In the genomic region with DNA sequence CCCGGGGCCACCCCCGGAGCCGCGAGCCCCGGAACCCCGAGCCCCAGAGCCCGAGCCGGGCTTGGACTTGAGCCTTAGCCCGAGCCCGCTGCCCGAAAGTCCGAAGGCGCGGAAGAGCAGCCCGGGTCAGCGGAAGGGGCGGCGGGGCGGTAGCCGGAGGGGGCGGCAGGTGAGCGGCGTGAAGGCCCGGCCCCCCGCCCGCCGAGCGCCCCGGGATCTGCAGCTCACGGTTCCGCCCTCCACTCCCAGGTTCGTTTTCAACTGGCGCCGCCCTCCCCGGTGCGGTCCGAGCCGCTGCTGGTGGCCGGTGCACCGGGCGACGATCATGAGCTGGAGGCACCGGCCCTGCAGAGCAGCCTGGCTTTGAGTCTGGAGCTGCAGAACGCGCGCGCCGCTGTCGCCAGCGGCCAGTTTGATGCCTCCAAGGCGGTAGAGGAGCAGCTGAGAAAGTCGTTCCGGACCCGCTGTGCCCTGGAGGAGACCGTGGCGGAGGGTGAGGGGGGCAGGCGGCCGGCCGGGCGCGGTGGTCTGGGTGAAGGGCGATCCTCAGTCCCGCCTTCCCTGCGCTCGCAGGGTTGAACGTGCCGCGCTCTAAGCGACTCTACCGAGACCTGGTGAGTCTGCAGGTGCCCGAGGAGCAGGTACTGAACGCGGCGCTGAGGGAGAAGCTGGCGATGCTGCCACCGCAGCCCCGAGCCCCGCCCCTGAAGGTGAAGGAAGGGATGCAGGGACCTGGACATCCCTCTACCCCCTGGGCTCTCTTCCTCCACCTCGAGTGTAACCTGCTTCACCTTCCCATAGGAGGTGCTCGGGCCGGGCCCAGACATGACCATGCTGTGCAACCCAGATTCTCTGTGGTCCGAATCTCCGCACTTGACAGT, we compare ENCODE assay signal across 8 mouse cellular contexts. TPM values are rescaled to one million over a fixed set of nuclear protein-coding genes. Genes with fewer than 3 reads are reported as not detected.
DNase-seq lines count a peak whose midpoint lies in the region; ATAC-seq and TF ChIP-seq lines count a peak whose summit lies in the region.

No protein-coding gene starts in this region.

- no peaks in the 10 kb centered on the region for H3K9me3 ChIP-seq in heart, embryonic 10.5 days
- no peaks in the 10 kb centered on the region for H3K9me3 ChIP-seq in embryonic facial prominence, embryonic 13.5 days
- H3K9me3 ChIP-seq in liver, postnatal 0 days (ENCODE audit: low read length), result no peaks in the 10 kb centered on the region
- H3K9me3 ChIP-seq in neural tube, embryonic 15.5 days (replicated peaks), result no peaks in the 10 kb centered on the region

- H3K27me3 ChIP-seq in heart, embryonic 10.5 days (ENCODE audit: insufficient read depth, poor library complexity, severe bottlenecking), result no peaks in the 10 kb centered on the region
- no peaks in the 10 kb centered on the region for H3K27me3 ChIP-seq in embryonic facial prominence, embryonic 13.5 days
- H3K27me3 ChIP-seq in liver, postnatal 0 days (ENCODE audit: insufficient read depth, low read length), result no peaks in the 10 kb centered on the region
- no peaks in the 10 kb centered on the region for H3K27me3 ChIP-seq in neural tube, embryonic 15.5 days (replicated peaks)

- H3K36me3 ChIP-seq in heart, embryonic 10.5 days, result peaks cover 43% of the 10 kb centered on the region
- H3K36me3 ChIP-seq in embryonic facial prominence, embryonic 13.5 days, result peaks cover 43% of the 10 kb centered on the region
- peaks cover 41% of the 10 kb centered on the region for H3K36me3 ChIP-seq in liver, postnatal 0 days (replicated peaks; ENCODE audit: insufficient read depth, low read length)
- peaks cover 38% of the 10 kb centered on the region for H3K36me3 ChIP-seq in neural tube, embryonic 15.5 days

- WGBS in heart, embryonic 10.5 days, result under 1% methylated on average over 82 of the region's 83 CpGs
- WGBS in embryonic facial prominence, embryonic 13.5 days, result under 1% methylated on average over 82 of the region's 83 CpGs
- WGBS in liver, postnatal 0 days (ENCODE audit: insufficient replicate concordance), result 3% methylated on average over 58 of the region's 83 CpGs
- WGBS in neural tube, embryonic 15.5 days, result under 1% methylated on average over 79 of the region's 83 CpGs

- H3K9ac ChIP-seq in embryonic facial prominence, embryonic 13.5 days, result peak overlapping the region; percentile 97
- peak overlapping the region; percentile 97 for H3K9ac ChIP-seq in liver, postnatal 0 days (replicated peaks)
- H3K9ac ChIP-seq in neural tube, embryonic 15.5 days (replicated peaks), result peak overlapping the region; percentile 99

- H3K27ac ChIP-seq in heart, embryonic 10.5 days, result peak overlapping the region; percentile 93
- H3K27ac ChIP-seq in embryonic facial prominence, embryonic 13.5 days, result peak overlapping the region; percentile 90
- H3K27ac ChIP-seq in liver, postnatal 0 days (ENCODE audit: low read depth), result peak overlapping the region; percentile 96
- peak overlapping the region; percentile 93 for H3K27ac ChIP-seq in neural tube, embryonic 15.5 days (replicated peaks)

- H3K4me1 ChIP-seq in heart, embryonic 10.5 days, result peaks cover 42% of the 10 kb centered on the region
- H3K4me1 ChIP-seq in embryonic facial prominence, embryonic 13.5 days, result peaks cover 45% of the 10 kb centered on the region
- peaks cover 29% of the 10 kb centered on the region for H3K4me1 ChIP-seq in liver, postnatal 0 days (ENCODE audit: insufficient read depth)
- peaks cover 55% of the 10 kb centered on the region for H3K4me1 ChIP-seq in neural tube, embryonic 15.5 days

- DNase-seq in heart, embryonic 10.5 days (ENCODE audit: low spot score), result no peak
- no peak for DNase-seq in heart, adult 18-20 months
- peak; percentile 48 for DNase-seq in NIH3T3 (ENCODE audit: low read depth)
- peak; percentile 75 for DNase-seq in induced T-regulatory cell, adult 2 months (ENCODE audit: low read depth)
- peak; percentile 69 for DNase-seq in liver, postnatal 0 days
- no peak for DNase-seq in frontal cortex, postnatal 36 days (ENCODE audit: low spot score in 2 of 2)

- H3K4me3 ChIP-seq in heart, embryonic 10.5 days, result peak overlapping the region; percentile 83
- H3K4me3 ChIP-seq in embryonic facial prominence, embryonic 13.5 days, result peak overlapping the region; percentile 99
- peak overlapping the region; percentile 96 for H3K4me3 ChIP-seq in liver, postnatal 0 days (ENCODE audit: low read depth, low read length)
- H3K4me3 ChIP-seq in neural tube, embryonic 15.5 days (replicated peaks), result peak overlapping the region; percentile 98

- ATAC-seq in embryonic facial prominence, embryonic 13.5 days (ENCODE audit: insufficient number of reproducible peaks, insufficient read depth, low FRiP score, low TSS enrichment, low read depth), result no peak
- peak; percentile 59 for ATAC-seq in liver, postnatal 0 days
- ATAC-seq in neural tube, embryonic 15.5 days (ENCODE audit: low FRiP score), result peak; percentile 29

- TF ChIP-seq CTCF in liver, postnatal 0 days (IDR thresholded peaks at IDR 0.05; ENCODE audit: low read depth), result no peak

- peak overlapping the region; percentile 96 for H3K4me2 ChIP-seq in embryonic facial prominence, embryonic 13.5 days
- peak overlapping the region; percentile 99 for H3K4me2 ChIP-seq in liver, postnatal 0 days (ENCODE audit: low read depth, low read length)
- peak overlapping the region; percentile 97 for H3K4me2 ChIP-seq in neural tube, embryonic 15.5 days

- TF ChIP-seq EP300 in liver, postnatal 0 days (IDR thresholded peaks at IDR 0.05; ENCODE audit: low read depth), result no peak

RNA-seq across cellular contexts. Expression of gene Ppp1r35, which starts 0.6 kb away (rescaled TPM):
- polyA plus RNA-seq in heart, embryonic 10.5 days (2016; fragmentation: Nextera tagmentation; extraction: Ambion mirVana), result 31.3 and 49.2 TPM in 2 replicates
- total RNA-seq in heart, adult 18-20 months (2021), result 10 to 100 TPM in 1 of 2 experiments, 1 to 10 TPM in 1; 9.9 to 12.0 TPM
- 28.4 and 30.6 TPM in 2 replicates for polyA plus RNA-seq in embryonic facial prominence, embryonic 13.5 days (2015; fragmentation: Nextera tagmentation; extraction: Ambion mirVana)
- 13.4 and 18.1 TPM in 2 replicates for polyA plus RNA-seq in liver, postnatal 0 days (2015; fragmentation: Nextera tagmentation; extraction: Ambion mirVana)
- polyA plus RNA-seq in neural tube, embryonic 15.5 days (2015; fragmentation: Nextera tagmentation; extraction: Ambion mirVana), result 38.2 and 42.3 TPM in 2 replicates

RNA-seq across cellular contexts. Expression of gene Mepce, which starts 8.2 kb away (rescaled TPM):
- polyA plus RNA-seq in heart, embryonic 10.5 days (2016; fragmentation: Nextera tagmentation; extraction: Ambion mirVana), result 7.1 and 10.4 TPM in 2 replicates
- total RNA-seq in heart, adult 18-20 months (2021), result 10 to 100 TPM; 24.2 to 28.7 TPM
- 14.2 and 14.7 TPM in 2 replicates for polyA plus RNA-seq in embryonic facial prominence, embryonic 13.5 days (2015; fragmentation: Nextera tagmentation; extraction: Ambion mirVana)
- polyA plus RNA-seq in liver, postnatal 0 days (2015; fragmentation: Nextera tagmentation; extraction: Ambion mirVana), result 4.7 and 5.0 TPM in 2 replicates
- polyA plus RNA-seq in neural tube, embryonic 15.5 days (2015; fragmentation: Nextera tagmentation; extraction: Ambion mirVana), result 10.0 and 12.7 TPM in 2 replicates

RNA-seq across cellular contexts. Expression of gene Zcwpw1, which starts 8.3 kb away (rescaled TPM):
- 10.0 and 12.5 TPM in 2 replicates for polyA plus RNA-seq in heart, embryonic 10.5 days (2016; fragmentation: Nextera tagmentation; extraction: Ambion mirVana)
- total RNA-seq in heart, adult 18-20 months (2021), result under 1 TPM; 0.22 to 0.72 TPM
- polyA plus RNA-seq in embryonic facial prominence, embryonic 13.5 days (2015; fragmentation: Nextera tagmentation; extraction: Ambion mirVana), result 36.1 and 39.7 TPM in 2 replicates
- 1.5 and 1.9 TPM in 2 replicates for polyA plus RNA-seq in liver, postnatal 0 days (2015; fragmentation: Nextera tagmentation; extraction: Ambion mirVana)
- 14.9 and 17.0 TPM in 2 replicates for polyA plus RNA-seq in neural tube, embryonic 15.5 days (2015; fragmentation: Nextera tagmentation; extraction: Ambion mirVana)

RNA-seq across cellular contexts. Expression of gene Tsc22d4, which starts 33.8 kb away (rescaled TPM):
- polyA plus RNA-seq in heart, embryonic 10.5 days (2016; fragmentation: Nextera tagmentation; extraction: Ambion mirVana), result 147 and 165 TPM in 2 replicates
- total RNA-seq in heart, adult 18-20 months (2021), result 100 to 1,000 TPM; 240 to 253 TPM
- 129 and 134 TPM in 2 replicates for polyA plus RNA-seq in embryonic facial prominence, embryonic 13.5 days (2015; fragmentation: Nextera tagmentation; extraction: Ambion mirVana)
- 65.3 and 65.9 TPM in 2 replicates for polyA plus RNA-seq in liver, postnatal 0 days (2015; fragmentation: Nextera tagmentation; extraction: Ambion mirVana)
- polyA plus RNA-seq in neural tube, embryonic 15.5 days (2015; fragmentation: Nextera tagmentation; extraction: Ambion mirVana), result 110 and 134 TPM in 2 replicates

RNA-seq across cellular contexts. Expression of gene Nyap1, which starts 37.9 kb away (rescaled TPM):
- 1.4 TPM in 2 replicates for polyA plus RNA-seq in heart, embryonic 10.5 days (2016; fragmentation: Nextera tagmentation; extraction: Ambion mirVana)
- 1 to 10 TPM in 1 of 2 experiments, under 1 TPM in 1; 0.79 to 1.1 TPM for total RNA-seq in heart, adult 18-20 months (2021)
- 3.5 and 4.4 TPM in 2 replicates for polyA plus RNA-seq in embryonic facial prominence, embryonic 13.5 days (2015; fragmentation: Nextera tagmentation; extraction: Ambion mirVana)
- 0.11 and 0.18 TPM in 2 replicates for polyA plus RNA-seq in liver, postnatal 0 days (2015; fragmentation: Nextera tagmentation; extraction: Ambion mirVana)
- polyA plus RNA-seq in neural tube, embryonic 15.5 days (2015; fragmentation: Nextera tagmentation; extraction: Ambion mirVana), result 32.7 and 41.3 TPM in 2 replicates

Comparison
In these comparisons a context has a peak if more than half of its experiments do, and no peak if none do; other contexts are left out.
1. DNase-seq: peak in NIH3T3 (single experiment), induced T-regulatory cell, adult 2 months (single experiment) and liver, postnatal 0 days (single experiment); none in heart, embryonic 10.5 days (single experiment), heart, adult 18-20 months (0 of 2) and frontal cortex, postnatal 36 days (0 of 2).
2. Peak in every context shown above with its lines, with median percentiles within 50 percentile points of each other: H3K27ac ChIP-seq, H3K4me3 ChIP-seq, H3K4me2 ChIP-seq and H3K9ac ChIP-seq.